Mouse (Mus musculus) granulocyte monocyte progenitor cell, adult 5-6 weeks (primary cell): ENCODE data around the gene Nkd2. TPM values are rescaled to one million over a fixed set of nuclear protein-coding genes. Genes with fewer than 3 reads are reported as not detected.

ENCODE experiments used
- ATAC-seq: replicated peaks from 2 replicates; pipeline ENCODE4 v1.8.0; 2016; ENCODE audit warnings: mild to moderate bottlenecking, moderate TSS enrichment, inconsistent platforms; ENCODE audit not compliant: poor library complexity, severe bottlenecking
- total RNA-seq, 2 experiments: library from RNA; stranded (forward) in 1 of 2; stranded (reverse) in 1 of 2; fragments of 200-712, 200-1000 nt in 1 of 2; fragments of >200 nt in 1 of 2; fragmentation: Nextera tagmentation in 1 of 2; gene quantifications; 2 replicates each; pipeline ENCODE4 v1.2.3; 2014 to 2017

Nkd2 gene
- total RNA-seq (2014; fragmentation: Nextera tagmentation), result not detected in 2 replicates
- not detected in 2 replicates for total RNA-seq (2017)

- peak; percentile 93 for ATAC-seq
These were observed at the start of gene Nkd2 for GRCm38 (mm10) chr13:73847465-73847836. Gene Nkd2 (minus strand): TSS chr13:73847631.

DNA sequence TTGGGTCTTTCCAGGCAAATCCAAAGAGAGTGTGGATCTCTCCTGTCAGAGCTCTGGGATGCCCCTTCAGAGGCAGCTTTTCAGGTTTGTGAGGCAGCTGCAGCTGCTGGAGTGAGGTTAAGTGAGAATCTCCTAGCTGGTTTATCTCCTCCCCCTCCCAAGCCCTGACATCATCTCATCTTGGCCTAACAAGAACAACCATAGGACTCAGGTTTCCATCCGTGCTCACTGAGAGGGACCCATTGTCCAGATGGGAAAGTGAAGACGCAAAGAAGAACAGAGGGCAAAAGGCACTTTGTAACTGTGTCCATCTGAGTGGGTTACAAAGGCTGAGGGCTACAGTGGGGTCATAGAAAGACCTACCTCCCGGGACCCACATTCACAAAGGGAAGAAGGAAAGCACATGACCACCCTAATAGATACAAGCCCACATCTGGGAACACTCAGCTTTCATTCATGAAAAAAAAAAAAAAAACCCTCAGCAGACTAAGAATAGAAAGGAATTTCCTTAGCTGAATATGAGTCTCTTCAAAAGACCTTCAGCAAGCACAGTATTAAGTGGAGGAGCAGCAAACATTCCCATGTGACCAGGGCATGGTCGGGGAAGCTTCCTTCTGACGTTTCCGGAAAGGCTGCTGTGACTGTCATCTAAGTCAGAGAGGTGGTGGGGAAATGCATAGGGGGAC is 45.2 kb upstream of the Nkd2 start:
- no peak for ATAC-seq

GRCm38 (mm10) chr13:73887415-73887874 is 40.0 kb upstream of the Nkd2 start:
- no peak for ATAC-seq

GRCm38 (mm10) chr13:73886601-73887000 is 39.2 kb upstream of the Nkd2 start:
- ATAC-seq, result no peak

GRCm38 (mm10) chr13:73886066-73886465 is 38.6 kb upstream of the Nkd2 start:
- ATAC-seq, result no peak

- ATAC-seq, result no peak
These were observed 38.2 kb upstream of the Nkd2 start for GRCm38 (mm10) chr13:73885656-73886055.

GRCm38 (mm10) chr13:73881347-73881746 is 33.9 kb upstream of the Nkd2 start:
- no peak for ATAC-seq

GRCm38 (mm10) chr13:73879824-73880223 is 32.4 kb upstream of the Nkd2 start:
- ATAC-seq, result no peak

DNA sequence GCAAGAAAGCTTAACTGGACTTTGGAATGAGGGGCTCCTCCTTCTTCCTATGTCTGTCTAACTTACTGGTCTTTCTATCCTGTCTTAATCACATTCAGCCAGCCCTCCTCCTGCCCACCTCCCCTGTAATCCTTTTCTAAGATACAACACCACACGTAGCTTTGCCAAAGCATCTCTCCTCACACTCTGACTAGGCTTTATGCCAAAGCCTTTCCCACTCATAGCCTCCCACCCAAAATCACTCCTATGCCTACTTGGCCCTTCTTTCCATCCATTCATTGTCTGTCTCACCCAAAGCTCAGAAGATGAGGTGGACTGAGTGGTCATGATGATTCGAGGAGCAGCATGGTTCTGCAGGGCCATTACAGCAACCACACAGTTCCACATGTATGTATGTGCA is 24.7 kb upstream of the Nkd2 start:
- no peak for ATAC-seq

GRCm38 (mm10) chr13:73846589-73847464 is 604 bp downstream of the Nkd2 start:
- ATAC-seq, result peak; percentile 55

DNA sequence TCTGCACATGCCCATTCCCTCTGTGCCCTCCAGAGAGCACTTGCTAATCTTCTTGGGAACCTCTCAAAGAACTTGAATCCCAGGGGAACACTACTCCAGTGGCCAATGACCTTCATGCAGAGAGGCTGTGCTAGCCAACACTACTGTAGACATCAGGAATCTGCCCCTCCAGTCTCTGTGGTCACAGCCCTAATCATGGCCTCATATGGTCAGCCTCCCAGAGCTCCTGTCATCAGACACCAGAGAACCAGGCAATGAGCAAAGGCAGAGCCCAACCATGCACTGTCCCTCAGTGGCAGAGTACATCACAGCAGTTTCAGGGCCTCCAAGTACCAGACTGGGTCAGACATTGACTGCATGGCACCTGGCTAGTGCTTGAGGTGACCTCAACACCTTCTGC is 4.7 kb downstream of the Nkd2 start:
- no peak for ATAC-seq

DNA sequence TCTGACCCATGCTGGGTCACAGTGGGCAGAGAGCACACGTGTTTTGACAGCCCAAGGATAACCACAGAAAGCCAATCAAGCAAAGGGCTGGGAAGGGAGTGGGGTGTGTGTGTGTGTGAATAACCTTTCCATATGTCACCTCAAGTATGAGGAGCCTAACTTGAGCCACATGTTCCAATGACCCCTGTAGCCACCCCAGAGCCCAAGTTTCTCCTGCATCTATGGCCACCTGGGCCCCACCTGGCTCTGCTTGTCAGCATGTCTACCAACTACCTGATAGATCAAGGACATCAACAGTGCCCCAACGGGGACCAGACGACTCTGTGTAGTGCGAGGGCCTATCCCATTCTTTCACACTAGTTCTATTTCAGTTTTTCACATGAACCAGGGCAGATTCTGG is 7.7 kb downstream of the Nkd2 start:
- ATAC-seq, result no peak

- no peak for ATAC-seq
These were observed 8.3 kb downstream of the Nkd2 start for GRCm38 (mm10) chr13:73839137-73839548.

DNA sequence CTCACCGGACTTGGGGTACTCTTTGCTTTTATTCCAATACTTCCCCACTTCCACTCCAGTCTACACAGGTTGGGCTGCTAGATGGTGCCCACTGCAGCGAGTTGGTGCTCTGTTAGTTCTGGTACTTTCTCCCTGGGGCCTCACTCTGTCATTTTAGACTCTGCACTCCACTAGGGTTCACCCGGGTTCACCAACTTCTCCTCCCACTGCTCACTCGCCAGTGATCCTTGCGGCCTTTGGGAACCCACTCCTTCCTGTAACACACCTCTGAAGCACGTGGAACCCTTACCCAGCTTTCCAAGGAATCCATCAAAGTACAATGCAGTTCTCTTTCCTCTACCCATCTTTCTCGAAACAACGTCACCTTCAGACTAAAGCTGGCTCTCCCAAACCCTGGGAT is 9.7 kb downstream of the Nkd2 start:
- no peak for ATAC-seq

GRCm38 (mm10) chr13:73836491-73836890 is 10.9 kb downstream of the Nkd2 start:
- no peak for ATAC-seq

DNA sequence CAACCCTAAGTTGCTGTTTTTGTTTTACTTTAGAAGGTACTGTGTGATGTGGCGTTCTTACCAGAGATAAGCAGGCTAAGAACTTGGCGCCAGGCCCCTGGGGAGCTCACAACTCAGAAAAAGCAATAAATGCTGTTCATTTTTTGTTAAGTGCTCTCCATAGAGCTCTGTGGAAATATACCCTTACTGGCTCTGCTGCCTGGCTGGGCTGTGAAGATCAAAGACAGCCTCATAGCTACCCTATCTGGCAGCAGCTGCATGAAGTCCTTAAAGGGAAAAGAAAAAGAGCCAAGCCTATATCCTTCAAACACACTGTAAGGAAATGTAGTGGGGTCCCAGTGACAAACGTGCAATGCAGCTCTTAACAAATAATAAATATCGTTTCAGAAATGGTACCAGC is 11.6 kb downstream of the Nkd2 start:
- no peak for ATAC-seq

DNA sequence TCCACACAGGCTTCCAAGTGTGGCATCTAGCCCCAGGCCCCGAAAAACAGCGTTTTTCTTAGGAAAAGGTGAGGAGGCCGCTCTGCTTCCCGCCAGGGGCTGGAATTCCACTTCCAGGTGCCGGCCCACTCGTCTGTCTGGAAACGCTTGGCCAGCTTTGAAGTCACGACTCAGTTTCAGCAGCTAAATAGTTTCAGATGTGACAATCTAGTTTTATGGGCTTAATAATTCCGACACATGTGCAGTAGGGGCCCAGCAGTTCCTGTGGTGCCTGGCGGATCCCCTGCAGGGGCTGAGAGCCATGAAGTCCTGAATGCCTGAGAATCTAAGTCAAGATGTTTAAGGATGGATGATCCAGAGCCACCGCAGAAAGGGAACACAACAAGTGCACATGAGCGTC is 13.6 kb downstream of the Nkd2 start:
- ATAC-seq, result no peak

GRCm38 (mm10) chr13:73831486-73831885 is 15.9 kb downstream of the Nkd2 start:
- peak; percentile 62 for ATAC-seq

DNA sequence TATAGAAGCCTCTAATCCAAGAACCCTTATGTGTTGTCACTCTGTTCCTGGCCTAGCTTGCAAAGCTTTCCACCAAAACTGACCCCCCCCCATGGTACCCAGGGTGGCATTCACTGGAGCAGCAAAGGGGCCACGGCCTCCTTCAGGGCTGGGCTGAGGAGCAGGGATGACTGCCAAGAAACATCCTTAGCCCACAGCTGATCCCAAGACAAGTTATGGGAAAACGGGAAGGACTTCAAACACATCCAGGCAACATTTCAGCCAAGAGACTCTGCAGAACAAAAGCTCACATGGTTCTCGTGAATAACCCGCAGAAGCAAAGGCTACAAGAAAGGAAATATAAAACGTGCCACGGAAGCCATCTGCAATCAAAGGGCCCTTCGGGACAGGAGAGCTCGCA is 20.2 kb downstream of the Nkd2 start:
- ATAC-seq, result no peak

GRCm38 (mm10) chr13:73823711-73824110 is 23.7 kb downstream of the Nkd2 start:
- ATAC-seq, result no peak

DNA sequence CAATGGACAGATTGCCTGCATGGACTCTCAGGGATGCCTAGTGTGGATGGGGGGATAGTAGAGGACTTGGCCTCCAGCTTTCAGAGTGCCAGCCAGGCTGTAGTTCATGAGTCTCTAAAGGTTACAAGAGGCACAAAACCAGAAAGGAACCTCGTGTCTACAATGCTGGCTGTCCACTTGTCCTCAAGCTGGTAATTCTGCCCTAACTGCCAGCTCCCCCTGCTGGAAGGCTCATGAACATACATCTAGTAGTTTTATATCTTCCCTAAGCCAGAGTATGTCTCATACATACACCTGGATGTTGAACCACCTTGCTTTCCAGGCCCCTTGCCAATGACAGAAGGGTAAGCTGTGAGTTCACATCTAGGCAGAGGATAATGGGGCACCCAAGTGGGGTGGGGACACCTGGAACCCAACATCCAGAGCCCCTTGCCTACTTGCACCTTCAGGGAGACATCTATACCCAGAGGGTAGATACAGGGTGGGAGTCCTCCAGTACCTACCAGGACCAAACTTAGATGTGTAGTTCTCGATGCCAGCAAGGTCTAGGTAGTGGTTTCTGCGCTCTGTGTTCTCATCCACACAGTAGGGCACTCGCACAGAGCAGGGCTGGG is 25.1 kb downstream of the Nkd2 start:
- ATAC-seq, result peak; percentile 81
